Mouse (Mus musculus): ENCODE measurements around the gene Slc5a3.

Slc5a3 gene

GRCm38 (mm10) chr16:92057852-92058643, at the start of gene Slc5a3, which contains the start of the genes Mrps6 and Gm49711:
TSS of gene Slc5a3 (plus strand) at chr16:92058322.
TSS of gene Mrps6 (plus strand) at chr16:92058270.
TSS of gene Gm49711 (plus strand) at chr16:92058316.
- CTCF ChIA-PET, result interaction anchor here (0.5 kb wide), 1 partner anchor 122 kb away, joined by 3 read pairs; no protein-coding TSS in a partner anchor

- CTCF ChIA-PET, result no interaction called here
Observed at GRCm38 (mm10) chr16:92009586-92009985, 48.5 kb upstream of the Slc5a3 start.

- CTCF ChIA-PET, result interaction anchor here (0.6 kb wide), 1 partner anchor 684 kb away, joined by 9 read pairs; no protein-coding TSS in a partner anchor
Observed at GRCm38 (mm10) chr16:92016792-92017191, 41.3 kb upstream of the Slc5a3 start.

GRCm38 (mm10) chr16:92019141-92020118, 38.7 kb upstream of the Slc5a3 start:
- CTCF ChIA-PET, result interaction anchor here (0.7 kb wide), 2 partner anchors 223 to 586 kb away, joined by 3 to 12 read pairs; no protein-coding TSS in a partner anchor

GRCm38 (mm10) chr16:92021656-92022400, 36.3 kb upstream of the Slc5a3 start:
- CTCF ChIA-PET, result no interaction called here

- CTCF ChIA-PET, result no interaction called here
Observed at GRCm38 (mm10) chr16:92022494-92023283, 35.4 kb upstream of the Slc5a3 start.

- CTCF ChIA-PET, result no interaction called here
Observed at GRCm38 (mm10) chr16:92033286-92033685, 24.8 kb upstream of the Slc5a3 start.

GRCm38 (mm10) chr16:92034676-92035075, 23.4 kb upstream of the Slc5a3 start:
- CTCF ChIA-PET, result no interaction called here

GRCm38 (mm10) chr16:92036701-92037100, 21.4 kb upstream of the Slc5a3 start:
- CTCF ChIA-PET, result no interaction called here

GRCm38 (mm10) chr16:92037891-92038607, 20.1 kb upstream of the Slc5a3 start:
- CTCF ChIA-PET, result interaction anchor here (0.6 to 0.7 kb wide), 2 partner anchors 42 to 106 kb away, joined by 4 to 6 read pairs; no protein-coding TSS in a partner anchor

GRCm38 (mm10) chr16:92039421-92039820, 18.7 kb upstream of the Slc5a3 start:
- CTCF ChIA-PET, result no interaction called here

GRCm38 (mm10) chr16:92039966-92040365, 18.2 kb upstream of the Slc5a3 start:
- CTCF ChIA-PET, result no interaction called here

- CTCF ChIA-PET, result interaction anchor here (0.6 to 0.7 kb wide), 2 partner anchors 191 to 250 kb away, joined by 3 to 4 read pairs; no protein-coding TSS in a partner anchor
Observed at GRCm38 (mm10) chr16:92051777-92052310, 6.3 kb upstream of the Slc5a3 start.

- CTCF ChIA-PET, result no interaction called here
Observed at GRCm38 (mm10) chr16:92052569-92052968, 5.6 kb upstream of the Slc5a3 start.

GRCm38 (mm10) chr16:92056711-92057110, 1.4 kb upstream of the Slc5a3 start:
- CTCF ChIA-PET, result no interaction called here

GRCm38 (mm10) chr16:92057456-92057851, 668 bp upstream of the Slc5a3 start:
- CTCF ChIA-PET, result no interaction called here

GRCm38 (mm10) chr16:92058644-92059620, 810 bp downstream of the Slc5a3 start:
- CTCF ChIA-PET, result interaction anchor here (0.5 kb wide), 1 partner anchor 123 kb away, joined by 3 read pairs; no protein-coding TSS in a partner anchor

GRCm38 (mm10) chr16:92060213-92060612, 2.1 kb downstream of the Slc5a3 start:
- CTCF ChIA-PET, result interaction anchor here (0.6 kb wide), 1 partner anchor 121 kb away, joined by 4 read pairs; no protein-coding TSS in a partner anchor

Measured in spleen, embryonic (tissue).